Mouse (Mus musculus) small intestine, adult 2 months (tissue): ENCODE results near the gene Gm20388.

Experiments
- CTCF ChIP-seq: fragments of 200-500 bp; IDR thresholded peaks from 2 replicates; pipeline ENCODE4 v1.5.1; 2012; ENCODE audit warnings: low read depth, mild to moderate bottlenecking, control low read depth, inconsistent platforms, low read length, moderate library complexity, mixed read lengths; ENCODE audit not compliant: insufficient replicate concordance, insufficient read length; ENCODE audit errors: extremely low read depth
- POLR2A ChIP-seq: fragments of 200-500 bp; IDR thresholded peaks from 2 replicates; pipeline ENCODE4 v1.6.1; 2012; ENCODE audit warnings: low read depth, mild to moderate bottlenecking, control low read depth, inconsistent platforms, low read length, moderate library complexity

DNA sequence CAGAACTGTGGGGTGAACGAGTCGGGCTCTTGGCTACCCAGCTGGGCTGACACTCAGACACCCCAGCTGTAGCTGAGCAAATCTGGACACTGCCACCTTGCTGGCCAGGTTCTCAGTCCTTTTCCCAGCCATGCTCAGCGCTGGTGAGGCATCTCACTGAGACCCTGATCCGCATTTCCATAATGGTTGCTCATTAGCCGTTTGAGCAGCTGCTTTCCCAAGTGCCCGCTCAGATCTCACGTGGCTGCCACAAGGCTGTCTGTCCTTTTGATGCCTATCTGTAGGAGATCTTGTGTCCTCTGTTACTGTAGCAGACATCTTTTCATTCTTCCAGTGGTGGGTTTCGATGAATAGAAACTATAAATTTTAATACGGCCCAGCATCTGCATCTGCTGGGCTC lies 3830.6 kb downstream of the Gm20388 start:
- TF ChIP-seq CTCF, result no peak
- TF ChIP-seq POLR2A, result no peak
